Comparison of ENCODE assay signal across 19 mouse cellular contexts in genomic region chr5:14645856-14646255, GRCm38 (mm10).
DNase-seq lines count a peak whose midpoint lies in the region; ATAC-seq and TF ChIP-seq lines count a peak whose summit lies in the region.
"Had no signal": no experiment of that assay in that cellular context is flagged by ENCODE, and none has a peak within 500 bp of the region (broad histone marks: within the 10 kb centered on the region; RNA-seq: fewer than 3 reads in every experiment).

No protein-coding gene starts in this region.

- no peak overlapping the region for H3K4me2 ChIP-seq in liver, postnatal 0 days (ENCODE audit: low read depth, low read length)
- H3K4me2 ChIP-seq: embryonic facial prominence, embryonic 13.5 days; forebrain, embryonic 12.5 days; hindbrain, embryonic 12.5 days had no signal

- no peaks in the 10 kb centered on the region for H3K4me1 ChIP-seq in liver, postnatal 0 days (ENCODE audit: insufficient read depth)
- H3K4me1 ChIP-seq: embryonic facial prominence, embryonic 13.5 days; forebrain, embryonic 12.5 days; heart, embryonic 10.5 days; hindbrain, embryonic 12.5 days had no signal

- DNase-seq in cerebellum, adult 11-12 months, result peak; percentile 71
- DNase-seq in cerebellum, adult 8-10 months, result peak; percentile 59
- peak; percentile 59 to 83 for DNase-seq in cerebellum, postnatal 14 days
- DNase-seq in urinary bladder, postnatal 25 days (ENCODE audit: low spot score), result no peak
- no peak for DNase-seq in heart, adult 8-10 months (ENCODE audit: low spot score)
- DNase-seq in liver, postnatal 0 days, result no peak
- DNase-seq: adrenal gland, postnatal 10 days; forebrain, postnatal 0 days; gastrocnemius, postnatal 25 days; heart, postnatal 10 days; heart, postnatal 4 days; kidney, adult 8-10 months had no signal

- no peaks in the 10 kb centered on the region for H3K27me3 ChIP-seq in liver, postnatal 0 days (ENCODE audit: insufficient read depth, low read length)
- H3K27me3 ChIP-seq: embryonic facial prominence, embryonic 13.5 days; forebrain, embryonic 12.5 days; hindbrain, embryonic 12.5 days had no signal

- H3K27ac ChIP-seq in liver, postnatal 0 days (ENCODE audit: low read depth), result no peak overlapping the region
- H3K27ac ChIP-seq: embryonic facial prominence, embryonic 13.5 days; forebrain, embryonic 12.5 days; heart, embryonic 10.5 days; hindbrain, embryonic 12.5 days had no signal

- no peak overlapping the region for H3K4me3 ChIP-seq in liver, postnatal 0 days (ENCODE audit: low read depth, low read length)
- H3K4me3 ChIP-seq: embryonic facial prominence, embryonic 13.5 days; forebrain, embryonic 12.5 days; heart, embryonic 10.5 days; hindbrain, embryonic 12.5 days had no signal

- no peak overlapping the region for H3K9ac ChIP-seq in liver, postnatal 0 days (replicated peaks)
- H3K9ac ChIP-seq: embryonic facial prominence, embryonic 13.5 days; forebrain, embryonic 12.5 days; forebrain, postnatal 0 days; hindbrain, embryonic 12.5 days had no signal

- ATAC-seq in liver, postnatal 0 days, result no peak
- ATAC-seq: forebrain, postnatal 0 days; hindbrain, embryonic 16.5 days; inflammation-experienced regulatory T-cells, adult 6 months; intestine, postnatal 0 days had no signal

- WGBS in liver, postnatal 0 days (ENCODE audit: insufficient replicate concordance), result 74% methylated on average over 3 of the region's 3 CpGs

- no peak for TF ChIP-seq CTCF in liver, postnatal 0 days (IDR thresholded peaks at IDR 0.05; ENCODE audit: low read depth)

- no peaks in the 10 kb centered on the region for H3K9me3 ChIP-seq in liver, postnatal 0 days (ENCODE audit: low read length)
- H3K9me3 ChIP-seq: embryonic facial prominence, embryonic 13.5 days; forebrain, embryonic 12.5 days; heart, embryonic 10.5 days; hindbrain, embryonic 12.5 days had no signal

- no peak for TF ChIP-seq EP300 in liver, postnatal 0 days (IDR thresholded peaks at IDR 0.05; ENCODE audit: low read depth)

- no peaks in the 10 kb centered on the region for H3K36me3 ChIP-seq in liver, postnatal 0 days (replicated peaks; ENCODE audit: insufficient read depth, low read length)
- H3K36me3 ChIP-seq: embryonic facial prominence, embryonic 13.5 days; forebrain, embryonic 12.5 days; heart, embryonic 10.5 days; hindbrain, embryonic 12.5 days had no signal

Comparison
In these comparisons a context has a peak if more than half of its experiments do, and no peak if none do; other contexts are left out.
1. DNase-seq: peak in cerebellum, adult 11-12 months (single experiment), cerebellum, adult 8-10 months (single experiment) and cerebellum, postnatal 14 days (2 of 2); none in urinary bladder, postnatal 25 days (single experiment), heart, adult 8-10 months (single experiment) and liver, postnatal 0 days (single experiment).